Mouse (Mus musculus): ENCODE data around the gene Sema5a. TPM values are rescaled to one million over a fixed set of nuclear protein-coding genes. Genes with fewer than 3 reads are reported as not detected.

Gene Sema5a
- total RNA-seq, 2 experiments from 2014 or later, result 9.0 to 15.5 TPM

GRCm38 (mm10) chr15:32685152-32685551 lies 440.5 kb downstream of the Sema5a start:
- intact Hi-C loops (cut with DNase I; ENCODE audit: low total_unique reads), result no loop called here
- DNase-seq, result no peak

GRCm38 (mm10) chr15:32691021-32691420 lies 446.4 kb downstream of the Sema5a start:
- no peak for DNase-seq

GRCm38 (mm10) chr15:32693006-32693405 lies 448.4 kb downstream of the Sema5a start:
- no peak for DNase-seq
- intact Hi-C loops (cut with DNase I; ENCODE audit: low total_unique reads), result no loop called here

More at GRCm38 (mm10) chr15:32691021-32691420, 446.4 kb downstream of the Sema5a start:
- intact Hi-C loops (cut with DNase I; ENCODE audit: low total_unique reads), result no loop called here

DNA sequence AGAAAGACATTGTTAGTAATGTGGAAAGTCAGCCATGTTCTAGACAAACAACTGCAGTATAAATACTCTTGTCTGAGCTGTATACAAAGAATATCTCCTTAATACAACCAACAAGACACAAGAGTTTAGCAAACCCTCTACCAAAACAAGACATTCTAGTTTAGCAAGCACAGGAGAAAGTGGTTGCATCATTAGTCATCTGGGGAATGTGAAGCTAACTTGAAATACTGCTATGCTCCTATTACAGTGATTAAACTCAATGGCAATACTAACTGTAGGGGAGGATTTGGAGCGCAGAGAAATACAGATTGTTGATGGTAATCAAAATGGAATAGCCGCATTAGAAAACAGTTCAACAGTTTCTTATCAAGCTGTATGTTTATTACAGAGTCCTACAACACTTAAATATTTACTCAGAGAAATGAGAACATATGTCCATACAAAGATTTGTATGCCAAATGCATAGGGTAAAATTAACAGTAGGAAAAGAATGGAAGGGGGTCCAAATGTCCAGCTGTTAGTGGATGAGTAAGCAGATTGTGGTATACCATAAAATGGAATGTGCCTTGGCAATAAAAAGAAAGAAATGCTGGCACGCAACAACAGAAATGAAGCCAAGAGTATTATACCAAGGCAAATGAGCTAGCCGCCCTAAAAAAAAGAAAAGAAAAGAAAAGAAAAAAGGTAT lies 472.8 kb downstream of the Sema5a start:
- intact Hi-C loops (cut with DNase I; ENCODE audit: low total_unique reads), result no loop called here
- no peak for DNase-seq

DNA sequence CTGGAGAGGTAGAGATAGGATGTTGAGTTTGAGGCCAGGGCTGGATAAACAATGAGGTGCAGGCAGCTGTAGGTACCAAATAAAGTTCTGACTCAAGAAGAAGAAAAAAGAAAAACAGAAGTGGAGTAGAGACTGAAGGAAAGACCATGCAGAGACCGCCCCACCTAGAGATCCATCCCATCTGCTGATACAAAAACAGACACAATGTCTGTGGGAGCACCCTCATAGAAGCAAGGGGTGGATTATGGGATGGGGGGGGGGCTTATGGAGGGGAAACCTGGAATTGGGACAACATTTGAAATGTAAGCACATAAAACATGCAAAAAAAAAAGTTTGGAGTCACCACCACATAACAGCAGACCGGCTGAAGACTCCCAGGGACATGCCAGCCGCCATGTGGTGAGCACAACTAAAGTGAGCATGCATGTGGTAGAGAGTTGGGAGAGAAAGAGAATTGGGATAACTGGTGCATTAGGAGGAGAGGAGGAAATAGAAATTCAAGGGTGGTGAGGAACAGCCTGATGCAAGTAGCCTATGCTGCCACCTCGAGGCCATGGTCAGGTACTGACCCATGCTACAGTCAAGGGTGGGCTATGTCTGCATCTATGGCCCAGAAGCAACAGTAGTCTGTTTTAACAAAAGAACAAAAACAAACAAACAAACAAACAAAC lies 473.8 kb downstream of the Sema5a start:
- intact Hi-C loops (cut with DNase I; ENCODE audit: low total_unique reads), result no loop called here
- peak; percentile 58 for DNase-seq

- no peak for DNase-seq
- intact Hi-C loops (cut with DNase I; ENCODE audit: low total_unique reads), result no loop called here
These were observed 474.3 kb downstream of the Sema5a start for GRCm38 (mm10) chr15:32718964-32719311.

- intact Hi-C loops (cut with DNase I; ENCODE audit: low total_unique reads), result no loop called here
- DNase-seq, result peak; percentile 13
These were observed 486.2 kb downstream of the Sema5a start for GRCm38 (mm10) chr15:32730839-32731238.

Other genes with a start within 250 kb of the Sema5a start
- gene Tas2r119, start 67.5 kb upstream of the Sema5a start, total RNA-seq (2021), result not detected

Data from gastrocnemius, postnatal 14 days (tissue).